Mouse (Mus musculus) Patski (cell line): ENCODE measurements at regions not wholly inside any gene's neighbourhood (a gene's known extent, or its start where the extent isn't known, plus 50 kb on each side); places are given as distances from the start of the nearest gene placed in this dataset.
A peak's percentile ranks its signal among the peaks of the same experiment; 100 is the strongest.

Experiments used
- ATAC-seq: fragments of 100-300 bp; one replicate; pipeline ENCODE4 v1.8.0; 2021
- CTCF ChIA-PET: fragments of 350-600 bp; sonication (Branson Sonifier 250); formaldehyde crosslinking; loops from one replicate; lab custom pipeline; 2022; ENCODE audit warnings: inconsistent platforms; lab: Charles Lee
- POLR2A ChIA-PET: fragments of 350-600 bp; sonication (Branson Sonifier 250); formaldehyde crosslinking; loops from one replicate; lab custom pipeline; 2022; ENCODE audit warnings: antibody characterized with exemption, inconsistent platforms; lab: Charles Lee
- DNase-seq: peaks from one replicate; pipeline ENCODE4 v3.0.0-alpha.2; 2011; ENCODE audit warnings: low read depth, low spot score
- H3K27me3 ChIP-seq: fragments of 371-371 bp; one replicate; pipeline ENCODE4 v1.5.1; 2021
- CTCF ChIP-seq: fragments of 100-300 bp; IDR thresholded peaks from one replicate; pipeline ENCODE4 v1.5.1; 2021
- in situ Hi-C: fragments of 300-500 bp; cut with MboI; formaldehyde crosslinking; loops from 3 replicates; pipeline ENCODE4 v1.11.1; 2018; ENCODE audit warnings: low pct_unique_long_range_greater_than_20kb, mixed read lengths

GRCm38 (mm10) chr7:129689464-129689863 is 97.8 kb downstream of the Wdr11 start:
- DNase-seq (no peak), ATAC-seq (no peak)
- ChIA-PET CTCF (no interaction called here), POLR2A (no interaction called here)
- no peak for TF ChIP-seq CTCF
- in situ Hi-C loops, result no loop called here
- H3K27me3 ChIP-seq, result no peaks in the 10 kb centered on the region

GRCm38 (mm10) chr7:129690868-129691267 is 99.2 kb downstream of the Wdr11 start:
- ATAC-seq (no peak), DNase-seq (no peak)
- POLR2A ChIA-PET, result no interaction called here
- CTCF ChIA-PET, result no interaction called here
- H3K27me3 ChIP-seq, result no peaks in the 10 kb centered on the region
- no peak for TF ChIP-seq CTCF
- in situ Hi-C loops, result no loop called here

- CTCF ChIA-PET, result no interaction called here
- DNase-seq (no peak), ATAC-seq (peak; percentile 63)
- in situ Hi-C loops, result no loop called here
- H3K27me3 ChIP-seq, result no peaks in the 10 kb centered on the region
- POLR2A ChIA-PET, result no interaction called here
- no peak for TF ChIP-seq CTCF
These were observed 100.0 kb downstream of the Wdr11 start for GRCm38 (mm10) chr7:129691619-129692071.

GRCm38 (mm10) chr7:129693635-129694034 is 102.0 kb downstream of the Wdr11 start:
- no peaks in the 10 kb centered on the region for H3K27me3 ChIP-seq
- in situ Hi-C loops, result no loop called here
- no peak for DNase-seq
- POLR2A ChIA-PET, result no interaction called here
- no peak for ATAC-seq
- TF ChIP-seq CTCF, result no peak
- CTCF ChIA-PET, result interaction anchor here (1.0 to 1.5 kb wide), 2 partner anchors 12 to 19 kb away, joined by 3 read pairs; no protein-coding TSS in a partner anchor

- in situ Hi-C loops, result no loop called here
These were observed 102.5 kb downstream of the Wdr11 start for GRCm38 (mm10) chr7:129694168-129694567.

GRCm38 (mm10) chr7:129699931-129700570 is 108.4 kb downstream of the Wdr11 start:
- no peaks in the 10 kb centered on the region for H3K27me3 ChIP-seq
- in situ Hi-C loops, result no loop called here
- ChIA-PET CTCF (no interaction called here), POLR2A (no interaction called here)
- ATAC-seq, result no peak
- DNase-seq, result no peak
- TF ChIP-seq CTCF, result no peak

More at GRCm38 (mm10) chr7:129694168-129694567, 102.5 kb downstream of the Wdr11 start:
- no peaks in the 10 kb centered on the region for H3K27me3 ChIP-seq
- ATAC-seq (no peak), DNase-seq (no peak)
- POLR2A ChIA-PET, result no interaction called here
- TF ChIP-seq CTCF, result no peak
- CTCF ChIA-PET, result interaction anchor here (1.0 to 1.5 kb wide), 2 partner anchors 12 to 19 kb away, joined by 3 read pairs; no protein-coding TSS in a partner anchor

GRCm38 (mm10) chr7:129727559-129727958 is 135.9 kb downstream of the Wdr11 start:
- TF ChIP-seq CTCF, result no peak
- POLR2A ChIA-PET, result no interaction called here
- H3K27me3 ChIP-seq, result no peaks in the 10 kb centered on the region
- ATAC-seq, result no peak
- in situ Hi-C loops, result no loop called here
- DNase-seq, result no peak
- CTCF ChIA-PET, result interaction anchor here (1.3 to 1.4 kb wide), 2 partner anchors 9 to 15 kb away, joined by 3 to 5 read pairs; no protein-coding TSS in a partner anchor

- no peak for ATAC-seq
These were observed 138.1 kb downstream of the Wdr11 start for GRCm38 (mm10) chr7:129729709-129730238.

GRCm38 (mm10) chr7:129730785-129731352 is 139.2 kb downstream of the Wdr11 start:
- ATAC-seq, result no peak
- no peak for DNase-seq

More at GRCm38 (mm10) chr7:129729709-129730238, 138.1 kb downstream of the Wdr11 start:
- ChIA-PET CTCF (interaction anchor here (1.2 to 2.1 kb wide), 3 partner anchors 13 to 17 kb away, joined by 3 to 7 read pairs (median 3); no protein-coding TSS in a partner anchor), POLR2A (no interaction called here)
- DNase-seq, result no peak
- H3K27me3 ChIP-seq, result no peaks in the 10 kb centered on the region
- in situ Hi-C loops, result no loop called here
- no peak for TF ChIP-seq CTCF

GRCm38 (mm10) chr7:129742657-129743056 is 151.0 kb downstream of the Wdr11 start:
- DNase-seq (no peak), ATAC-seq (no peak)
- no peak for TF ChIP-seq CTCF
- no peaks in the 10 kb centered on the region for H3K27me3 ChIP-seq
- in situ Hi-C loops, result no loop called here
- POLR2A ChIA-PET, result interaction anchor here (0.7 kb wide), 1 partner anchor 21 kb away, joined by 3 read pairs; no protein-coding TSS in a partner anchor
- CTCF ChIA-PET, result interaction anchor here (1.7 to 2.5 kb wide), 2 partner anchors 12 to 16 kb away, joined by 5 to 7 read pairs; no protein-coding TSS in a partner anchor

More at GRCm38 (mm10) chr7:129730785-129731352, 139.2 kb downstream of the Wdr11 start:
- in situ Hi-C loops, result no loop called here
- ChIA-PET POLR2A (no interaction called here), CTCF (interaction anchor here (1.2 to 2.1 kb wide), 3 partner anchors 12 to 18 kb away, joined by 3 to 7 read pairs (median 3); no protein-coding TSS in a partner anchor)
- no peak for TF ChIP-seq CTCF
- no peaks in the 10 kb centered on the region for H3K27me3 ChIP-seq
